Mouse (Mus musculus): ENCODE measurements at regions not wholly inside any gene's neighbourhood (a gene's known extent, or its start where the extent isn't known, plus 50 kb on each side); places are given as distances from the start of the nearest gene placed in this dataset.

DNA sequence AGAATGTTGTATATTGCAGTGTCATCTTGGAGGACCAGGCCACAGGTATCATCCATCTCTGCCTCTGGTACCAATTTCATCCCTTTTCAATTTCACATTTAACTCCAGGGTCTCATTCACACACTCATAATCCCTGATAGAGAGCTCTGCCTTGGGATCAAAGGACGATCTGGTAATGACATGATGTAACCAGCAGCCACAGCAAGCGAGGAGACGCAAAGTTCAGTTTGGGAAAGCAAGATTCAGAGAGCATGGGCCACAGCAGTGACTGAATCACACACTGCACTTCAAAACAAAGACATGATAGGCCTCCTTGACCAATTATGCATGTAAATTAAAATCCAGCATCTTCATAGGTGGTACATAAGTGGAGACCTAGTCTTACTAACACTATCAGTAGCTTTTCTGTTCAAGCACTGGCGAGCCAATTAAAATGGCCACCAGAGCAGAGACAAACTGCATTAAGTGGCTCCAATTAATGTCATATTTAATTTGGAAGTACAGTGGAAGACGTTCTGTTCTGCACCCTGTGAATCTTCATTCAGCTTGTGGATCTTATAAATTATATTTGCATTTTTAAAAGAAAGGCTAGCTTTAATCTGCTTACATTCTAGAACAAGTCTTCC is 412.0 kb downstream of the Epm2a start:
- TF ChIP-seq CTCF (IDR thresholded peaks at IDR 0.05) (no peak), EP300 (IDR thresholded peaks at IDR 0.05) (no peak)
